Mouse (Mus musculus) right cerebral cortex, adult 2 months (tissue): ENCODE data around the gene Plcb4.
A peak's percentile ranks its signal among the peaks of the same experiment; 100 is the strongest.

Experiments
- DNase-seq, 2 experiments: peaks; one replicate each; pipeline ENCODE4 v3.0.0; 2021 to 2022; ENCODE audit warnings: low spot score in 2 of 2

Gene Plcb4

DNA sequence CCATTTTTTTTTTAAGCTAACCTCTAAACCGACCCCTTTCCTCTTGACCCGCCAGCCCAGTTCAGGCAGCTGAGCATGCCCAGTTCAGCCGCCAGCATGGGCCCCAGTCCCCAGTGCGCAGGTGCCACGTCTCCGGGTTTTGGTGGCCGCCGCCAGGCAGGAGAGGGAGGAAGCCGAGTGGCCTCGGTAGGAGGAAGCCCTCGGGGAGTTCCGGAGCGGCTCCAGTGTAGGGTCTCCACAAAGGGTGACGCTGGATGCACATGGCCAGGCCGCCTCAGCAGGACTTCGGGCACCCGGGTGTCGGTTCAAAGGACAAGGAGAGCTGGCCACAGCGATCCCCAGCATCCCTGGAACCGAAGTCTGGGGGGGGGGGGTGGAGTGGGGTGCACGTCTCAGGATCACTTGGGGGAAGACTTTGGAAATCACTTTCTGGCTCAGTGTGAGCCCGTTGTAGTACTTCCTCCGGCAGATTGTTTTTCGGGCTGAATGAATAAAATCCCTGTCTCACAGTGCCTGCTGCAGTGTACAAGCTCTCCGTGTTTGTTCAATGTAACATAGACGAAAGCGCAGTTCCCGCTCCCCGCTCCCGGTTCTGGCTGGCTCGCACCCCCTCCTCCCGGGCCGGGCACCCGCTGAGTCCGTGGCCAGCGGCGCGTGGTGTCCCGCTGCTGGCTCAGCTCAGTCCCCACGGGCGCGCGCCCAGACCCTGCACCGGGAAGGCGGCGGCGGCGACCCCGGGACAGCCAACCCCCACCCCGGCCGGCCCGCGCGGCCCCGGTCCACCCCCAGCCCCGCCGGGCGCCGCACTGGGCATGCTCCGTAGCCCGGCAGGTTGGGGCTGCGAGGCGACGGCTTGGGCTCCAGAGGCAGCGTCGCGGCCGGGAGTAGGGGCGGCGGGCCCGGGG, at the start of gene Plcb4:
TSS of gene Plcb4 (plus strand) at position 526 of the 905 bp plus-strand sequence.
- DNase-seq, result peak; percentile 78

DNA sequence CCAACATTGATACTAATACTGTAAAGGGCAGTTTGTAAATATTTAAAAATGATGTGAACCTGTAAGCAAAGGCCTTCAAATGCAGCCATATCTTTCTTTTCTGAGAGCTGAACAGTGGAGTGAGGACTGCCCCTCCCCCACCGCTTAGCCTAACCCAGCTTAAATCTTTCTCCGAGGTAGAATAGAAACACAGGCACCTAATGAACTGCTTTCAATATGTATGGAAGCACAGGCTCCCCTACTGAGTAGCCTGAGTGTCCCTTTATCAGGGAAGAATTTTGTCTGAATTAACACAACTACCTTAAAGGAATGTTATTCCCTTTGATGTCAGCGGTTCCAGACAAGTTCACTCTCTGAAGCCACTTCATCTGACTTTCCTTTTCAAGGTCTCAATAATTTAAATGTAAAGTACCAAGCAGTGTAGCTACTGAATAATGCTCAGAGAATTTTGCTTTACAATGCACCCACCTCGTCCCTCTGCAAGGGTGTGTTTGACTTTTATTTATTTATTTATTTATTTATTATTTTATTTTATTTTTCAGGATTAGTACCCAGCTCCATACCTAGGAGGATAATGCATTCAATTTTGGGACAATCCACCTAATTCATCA, 44.1 kb upstream of the Plcb4 start:
- DNase-seq, result no peak

DNA sequence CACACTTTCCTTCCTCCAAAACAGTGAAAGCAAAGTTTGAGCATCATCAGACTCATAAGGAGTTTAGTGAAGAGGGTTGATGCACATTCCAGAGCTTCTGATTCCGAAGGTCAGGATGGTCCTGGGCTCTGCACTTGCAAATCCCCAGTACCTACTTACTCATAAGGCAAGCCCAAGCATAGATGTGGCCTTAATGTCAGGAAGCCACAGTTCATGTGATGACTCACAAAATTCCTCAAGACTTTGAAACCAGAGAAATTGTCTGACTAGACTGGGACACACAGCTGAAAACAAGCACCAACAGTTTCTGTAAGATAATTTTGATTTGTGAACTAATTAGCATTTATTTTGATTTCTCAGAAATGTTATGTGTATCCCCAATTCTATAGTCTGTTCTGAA, 42.7 kb upstream of the Plcb4 start:
- DNase-seq, result no peak

DNA sequence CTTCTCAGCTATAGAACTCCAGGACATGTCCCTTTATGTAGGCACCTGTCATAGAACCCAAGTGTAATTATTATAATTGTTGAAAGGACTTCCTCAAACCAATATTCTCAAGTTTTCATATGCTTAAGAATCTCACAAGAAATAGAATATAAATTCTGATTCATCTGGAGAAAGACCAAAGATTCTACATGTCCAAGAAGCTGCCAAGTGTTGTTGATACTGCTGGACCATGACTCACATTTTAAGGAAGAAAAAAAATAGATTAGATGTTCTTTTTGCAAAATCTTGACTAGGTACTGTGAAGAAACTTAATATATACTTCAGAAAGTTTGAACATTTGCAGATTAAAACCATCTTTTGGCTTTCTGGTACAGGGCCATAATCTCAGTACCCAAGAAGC, 40.3 kb upstream of the Plcb4 start:
- no peak for DNase-seq

DNA sequence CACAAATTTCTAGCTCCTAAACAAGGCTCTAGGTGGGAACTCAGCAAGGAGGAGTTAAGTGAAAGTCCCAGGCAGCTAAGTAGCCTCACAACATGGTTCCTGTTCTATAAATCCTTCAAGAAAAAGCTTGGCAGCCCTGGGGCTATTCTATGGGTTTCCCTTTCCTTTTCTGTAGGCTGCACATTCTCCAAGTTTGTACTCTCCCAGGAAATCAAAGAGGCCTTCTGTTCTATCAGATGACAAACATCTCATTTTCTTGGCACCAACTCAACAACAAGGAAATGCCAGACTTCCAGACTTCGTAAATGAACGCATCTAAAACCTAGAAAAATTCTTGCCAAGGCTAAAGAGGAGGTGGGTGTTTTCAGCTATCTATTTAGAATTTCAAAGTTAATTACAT, 38.9 kb upstream of the Plcb4 start:
- peak; percentile 8 to 9 for DNase-seq

DNA sequence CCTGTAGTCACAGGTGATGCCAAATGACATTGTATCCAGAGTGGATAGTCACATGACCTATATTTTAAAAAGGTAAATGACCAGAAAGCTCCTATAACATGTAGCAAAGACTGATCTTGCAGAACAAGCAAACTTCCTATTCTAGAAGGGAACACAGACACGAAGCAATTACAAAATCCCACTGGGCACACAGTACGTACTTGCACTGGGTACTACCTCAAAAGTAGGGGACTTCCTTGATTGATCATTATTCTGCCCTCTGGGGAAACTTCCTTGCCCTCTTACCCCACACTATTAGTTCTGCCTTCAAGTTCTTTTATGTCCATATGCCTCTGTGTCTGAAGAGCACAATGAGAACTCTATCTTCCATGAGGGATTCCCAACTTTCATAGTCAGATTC, 31.0 kb upstream of the Plcb4 start:
- DNase-seq, result no peak

DNA sequence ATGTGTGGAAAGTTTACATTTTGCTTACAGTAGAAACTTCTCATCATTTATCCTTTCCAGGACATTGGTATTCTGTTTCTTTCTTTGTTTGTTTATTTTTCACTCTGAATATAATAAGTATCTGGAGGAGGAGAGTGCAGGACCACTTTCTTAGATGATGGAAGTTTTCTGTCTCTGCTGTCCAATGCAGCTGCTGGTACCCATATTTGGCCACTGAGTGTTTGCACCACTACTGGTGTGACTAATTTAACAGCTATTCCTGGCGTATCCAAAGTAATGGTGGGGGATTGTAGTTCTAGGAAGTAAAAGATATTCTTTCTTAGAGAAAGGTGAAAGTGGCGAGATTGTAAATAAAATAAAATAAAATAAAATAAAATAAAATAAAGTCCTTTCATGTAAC, 21.6 kb upstream of the Plcb4 start:
- no peak for DNase-seq

DNA sequence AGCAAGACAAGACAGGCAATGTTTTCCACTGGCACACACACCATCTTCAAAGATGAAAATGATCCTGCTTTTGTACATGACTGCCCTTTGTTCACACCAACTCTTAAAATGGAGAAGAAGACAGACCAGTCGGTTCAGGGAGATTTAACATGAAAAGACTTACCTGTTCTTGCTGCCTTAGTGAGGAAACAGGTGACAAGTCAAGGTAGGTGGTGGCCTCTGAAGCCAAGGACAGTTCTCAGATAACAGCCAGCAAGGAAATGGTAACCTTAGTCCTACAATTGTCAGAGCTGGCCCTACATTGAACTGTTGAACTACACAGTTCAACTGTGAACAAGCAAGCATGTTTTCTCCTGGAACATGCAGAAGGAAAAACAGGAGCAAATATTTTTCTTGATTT, 17.8 kb upstream of the Plcb4 start:
- no peak for DNase-seq

DNA sequence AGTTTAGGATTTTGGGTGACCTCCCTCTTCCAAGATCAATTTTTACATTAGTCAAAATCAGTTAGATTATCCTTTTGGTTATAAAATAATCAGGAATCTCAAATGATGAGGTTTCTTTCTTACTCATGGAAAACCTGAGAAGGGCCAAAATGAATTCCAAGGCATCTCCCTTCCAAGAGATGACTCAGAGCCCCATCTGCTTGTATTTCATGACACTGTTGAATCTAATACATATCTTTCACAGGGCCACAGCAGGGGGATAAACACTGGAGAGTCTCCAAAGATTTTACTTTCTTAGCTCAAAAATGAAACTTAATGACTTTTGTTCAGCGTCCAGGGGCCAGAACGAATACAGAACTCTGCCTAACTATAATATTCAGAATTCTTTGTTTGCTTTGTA, 17.2 kb upstream of the Plcb4 start:
- no peak for DNase-seq

DNA sequence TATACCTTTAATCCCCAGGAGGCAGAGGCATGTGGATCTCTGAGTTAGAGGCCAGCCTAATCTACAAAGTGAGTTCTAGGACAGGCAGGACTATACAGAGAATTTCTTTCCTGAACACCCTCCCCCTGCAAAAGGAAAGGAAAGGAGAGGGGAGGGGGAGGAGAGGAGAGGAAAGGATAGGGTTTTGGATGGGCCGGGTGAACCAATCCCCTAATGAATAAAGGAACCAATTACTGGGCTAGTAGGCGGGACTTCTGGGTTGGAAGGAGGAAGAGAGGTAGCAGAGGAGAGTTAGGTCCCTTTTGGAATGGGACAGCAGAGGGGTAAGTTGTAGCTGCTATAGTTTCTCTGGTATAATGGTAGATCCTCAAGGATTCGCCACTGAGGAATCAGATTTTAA, 12.6 kb upstream of the Plcb4 start:
- DNase-seq, result no peak

DNA sequence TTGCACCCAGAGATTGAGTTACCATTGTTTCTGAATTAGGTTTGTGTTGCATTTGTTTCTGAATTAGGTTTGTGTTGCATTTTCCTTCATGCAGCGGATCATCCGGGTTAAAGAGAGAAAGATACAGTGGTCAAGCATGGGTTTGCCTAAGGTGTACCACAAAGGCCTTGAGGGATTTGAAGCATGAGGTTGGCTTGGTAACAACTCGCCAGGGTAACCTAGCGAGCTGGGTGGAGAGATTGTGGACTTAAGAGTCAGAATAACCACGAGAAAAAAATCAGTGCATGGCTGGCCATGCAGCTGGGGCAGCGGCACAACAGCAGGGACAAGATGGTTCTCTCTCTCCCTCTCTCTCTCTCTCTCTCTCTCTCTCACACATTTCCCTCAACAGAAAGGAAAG, 12.2 kb upstream of the Plcb4 start:
- DNase-seq, result no peak

DNA sequence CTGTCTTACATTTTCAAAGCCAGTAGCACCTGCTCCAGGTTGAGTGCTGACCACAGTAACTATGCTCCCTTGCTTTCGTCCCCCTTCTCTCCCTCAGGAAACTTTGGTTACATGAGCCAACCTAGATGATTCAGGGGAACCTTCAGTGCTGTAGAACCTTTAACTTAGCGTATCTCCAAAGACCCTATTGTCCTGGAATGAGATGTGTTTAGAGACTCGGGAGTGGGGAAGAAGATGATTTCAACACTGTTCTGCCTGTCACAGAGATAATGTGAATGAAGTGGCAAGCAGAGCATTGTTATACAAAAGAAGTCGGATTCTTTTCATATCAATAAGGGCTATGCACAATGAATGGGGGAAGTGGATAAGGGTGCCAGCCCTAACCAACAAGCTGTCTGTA, 10.8 kb upstream of the Plcb4 start:
- no peak for DNase-seq

DNA sequence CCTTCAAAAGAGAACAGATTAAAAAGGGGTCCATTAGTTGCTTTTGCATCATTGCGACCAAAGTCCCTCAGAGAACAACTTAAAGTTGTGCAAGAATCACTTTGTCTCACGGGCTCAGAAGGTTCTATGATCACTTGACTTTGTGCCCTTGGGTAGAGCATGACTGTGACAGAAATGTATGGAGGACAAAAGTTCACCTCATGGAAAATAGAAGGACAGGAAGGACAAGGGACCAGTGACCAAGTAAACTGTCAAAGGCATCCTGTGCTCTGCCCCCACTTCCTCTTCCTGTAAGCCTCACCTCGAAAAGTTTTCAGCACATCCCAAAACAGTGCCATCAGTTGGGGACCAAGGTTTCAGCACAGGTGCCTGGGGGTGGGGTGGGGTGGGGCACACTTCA, 7.9 kb upstream of the Plcb4 start:
- no peak for DNase-seq

DNA sequence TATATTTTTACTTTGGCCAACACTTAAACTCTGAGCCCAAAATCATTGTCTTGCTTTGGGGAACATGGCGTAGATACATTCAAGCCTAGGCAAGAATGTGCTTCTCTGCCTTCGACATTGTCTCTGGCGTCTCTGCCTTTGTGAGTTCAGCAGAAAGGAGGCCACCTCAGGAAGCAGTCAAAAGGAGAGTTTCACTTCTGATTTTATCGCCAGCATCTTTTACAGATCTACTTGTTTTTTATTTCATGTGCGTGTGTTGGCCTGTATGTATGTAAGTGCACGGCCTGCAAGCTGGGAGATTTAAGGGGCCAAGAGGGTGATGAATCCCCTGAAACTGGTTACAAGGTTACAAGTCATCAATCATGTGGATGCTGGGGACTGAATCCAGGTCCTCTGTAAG, 6.8 kb upstream of the Plcb4 start:
- no peak for DNase-seq

DNA sequence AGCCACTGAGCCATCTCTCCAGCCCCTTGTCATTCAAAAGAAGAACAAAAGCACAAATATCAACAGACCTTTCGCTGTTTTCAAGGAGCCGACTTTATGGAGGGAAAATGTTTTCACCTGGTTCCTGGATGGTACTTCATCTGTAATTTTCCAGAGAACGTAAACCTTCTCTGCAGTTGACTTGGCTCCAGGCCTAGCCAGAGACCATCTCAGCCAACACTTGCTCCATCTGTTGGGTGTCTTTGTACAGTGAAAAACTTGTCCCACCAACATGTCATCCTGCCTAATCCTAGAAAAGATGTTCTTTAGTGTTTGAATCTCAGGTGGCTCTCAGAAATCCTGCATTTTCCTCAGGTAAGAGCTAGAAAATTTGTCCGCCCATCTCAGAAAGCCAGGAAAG, 6.4 kb upstream of the Plcb4 start:
- DNase-seq, result no peak

DNA sequence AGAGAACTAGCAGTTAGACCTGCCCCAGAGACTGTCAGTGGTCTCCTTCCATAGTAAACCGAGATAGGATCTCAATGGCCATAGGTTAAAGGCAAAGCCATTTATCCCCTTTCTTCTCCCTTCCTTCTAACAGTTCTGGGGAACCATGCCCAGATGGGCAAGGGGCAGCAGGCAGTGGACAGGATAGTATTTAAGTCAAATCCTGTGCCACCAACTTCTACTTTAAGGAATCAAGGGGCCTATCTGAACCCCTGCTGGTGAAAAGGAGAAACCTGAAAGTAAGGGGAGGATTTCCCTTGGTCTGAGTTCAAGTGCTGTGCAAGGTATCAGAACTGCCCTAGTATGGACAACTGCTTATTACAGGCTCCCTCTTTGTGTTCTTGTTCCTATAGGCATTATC, 2.9 kb upstream of the Plcb4 start:
- DNase-seq, result no peak

DNA sequence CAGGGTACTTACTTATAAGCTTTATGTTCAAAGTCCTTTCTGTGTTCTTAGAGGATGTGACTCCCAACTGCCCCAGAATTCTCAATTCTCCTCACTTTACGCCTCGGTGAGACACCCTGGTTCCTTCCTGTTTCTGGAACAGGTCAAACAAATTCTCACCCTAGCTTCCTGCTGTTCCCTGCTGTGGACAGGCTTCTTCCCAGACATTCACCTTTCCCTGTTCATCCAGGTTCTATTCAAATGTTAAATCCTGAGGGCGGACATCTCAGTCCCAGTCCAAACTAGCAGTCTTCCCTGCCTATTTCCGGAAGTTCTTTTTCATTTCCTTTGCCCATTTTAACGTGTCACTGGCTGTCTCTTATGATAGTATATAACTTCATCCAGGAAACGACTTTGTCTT, 2.2 kb upstream of the Plcb4 start:
- no peak for DNase-seq

DNA sequence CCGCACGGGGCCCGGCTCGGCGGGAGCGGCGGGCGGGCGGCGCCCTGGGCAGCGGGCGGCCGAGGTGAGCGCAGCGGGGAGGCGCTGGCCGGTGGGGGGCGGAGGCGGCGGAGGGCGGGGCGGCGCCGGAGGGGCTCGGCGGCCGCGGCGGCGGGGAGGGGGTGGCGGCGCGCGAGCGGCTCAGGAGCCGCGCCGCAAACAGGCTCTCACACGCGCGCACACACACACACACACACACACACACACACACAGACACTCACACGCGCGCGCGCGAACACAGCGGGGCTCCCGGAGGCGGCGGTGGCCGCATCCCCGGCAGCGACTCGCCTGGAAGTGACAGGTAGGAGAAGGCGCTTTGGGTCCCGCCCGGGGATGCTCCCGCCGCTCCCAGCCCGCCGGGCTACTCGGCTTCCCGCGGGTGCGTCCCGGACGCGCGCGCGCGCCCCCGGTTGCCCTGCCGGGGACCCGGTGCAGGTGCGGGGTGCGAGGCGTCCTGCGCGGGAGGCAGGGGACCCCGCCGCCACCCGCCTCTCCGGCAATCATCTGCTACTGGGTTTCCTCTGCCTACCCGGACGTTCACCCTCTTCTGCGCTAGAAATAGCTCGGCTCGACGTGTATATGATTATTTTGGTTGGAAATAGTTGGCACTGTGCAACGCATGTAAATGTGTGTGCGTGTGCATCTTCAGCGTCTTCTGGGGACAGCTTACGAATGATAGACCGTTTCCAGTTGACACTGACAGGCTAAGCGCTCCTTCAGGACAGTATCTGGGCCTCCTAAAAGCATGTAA, 775 bp downstream of the Plcb4 start:
- DNase-seq, result peak; percentile 22 to 58

DNA sequence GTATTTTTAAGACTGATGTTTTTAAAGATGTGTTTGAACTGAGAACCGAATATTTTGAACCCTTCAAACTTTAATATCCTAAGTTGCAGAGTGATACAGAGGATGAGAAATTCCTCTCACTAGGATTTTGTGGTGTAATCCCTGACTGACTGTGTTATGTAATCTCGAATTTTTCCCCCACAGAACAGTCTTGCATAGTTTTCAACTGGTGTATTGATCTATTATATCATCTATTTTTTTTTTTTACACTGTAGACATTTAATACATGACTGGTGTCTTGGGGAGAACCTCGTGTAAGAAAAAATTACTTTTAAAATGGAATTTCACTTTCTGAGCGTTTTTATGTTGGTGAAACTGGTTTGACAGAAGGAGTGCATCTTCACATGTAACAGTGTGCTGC, 2.0 kb downstream of the Plcb4 start:
- DNase-seq, result no peak

DNA sequence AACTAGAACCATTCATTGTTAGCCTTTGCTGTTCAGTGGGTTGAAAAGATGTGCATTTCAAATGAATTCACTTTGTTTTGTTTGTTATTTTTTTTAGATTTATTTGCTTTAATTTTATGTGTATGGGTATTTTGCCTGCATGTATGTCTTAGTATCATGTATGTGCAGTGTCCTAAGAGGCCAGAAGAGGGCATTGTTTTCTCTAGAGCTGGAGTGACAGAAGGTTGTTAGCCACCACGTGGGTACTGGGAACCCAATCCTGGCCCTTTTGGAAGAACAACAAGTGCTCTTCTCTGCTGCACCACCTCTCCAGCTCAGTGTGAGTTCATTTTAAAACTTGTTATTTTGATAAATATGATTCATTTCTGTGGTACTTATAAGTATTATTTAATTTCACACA, 5.0 kb downstream of the Plcb4 start:
- no peak for DNase-seq

DNA sequence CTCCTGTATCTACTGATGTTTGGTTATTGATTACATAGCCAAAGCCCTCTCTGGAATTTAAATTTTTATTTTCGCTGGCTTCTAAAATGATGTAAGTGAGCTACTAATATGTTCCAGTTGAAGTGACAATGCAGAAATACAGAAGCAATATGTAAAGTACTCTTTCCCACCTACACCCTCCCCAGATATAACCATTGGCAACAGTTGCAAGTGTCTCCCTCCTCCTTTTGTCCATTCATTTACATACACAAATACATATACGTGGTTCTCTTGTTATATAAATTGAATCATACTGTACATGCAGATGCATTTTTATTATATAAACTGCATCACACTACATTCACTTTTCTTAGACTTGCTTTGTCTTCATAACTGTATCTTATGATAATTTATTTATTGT, 8.7 kb downstream of the Plcb4 start:
- no peak for DNase-seq

DNA sequence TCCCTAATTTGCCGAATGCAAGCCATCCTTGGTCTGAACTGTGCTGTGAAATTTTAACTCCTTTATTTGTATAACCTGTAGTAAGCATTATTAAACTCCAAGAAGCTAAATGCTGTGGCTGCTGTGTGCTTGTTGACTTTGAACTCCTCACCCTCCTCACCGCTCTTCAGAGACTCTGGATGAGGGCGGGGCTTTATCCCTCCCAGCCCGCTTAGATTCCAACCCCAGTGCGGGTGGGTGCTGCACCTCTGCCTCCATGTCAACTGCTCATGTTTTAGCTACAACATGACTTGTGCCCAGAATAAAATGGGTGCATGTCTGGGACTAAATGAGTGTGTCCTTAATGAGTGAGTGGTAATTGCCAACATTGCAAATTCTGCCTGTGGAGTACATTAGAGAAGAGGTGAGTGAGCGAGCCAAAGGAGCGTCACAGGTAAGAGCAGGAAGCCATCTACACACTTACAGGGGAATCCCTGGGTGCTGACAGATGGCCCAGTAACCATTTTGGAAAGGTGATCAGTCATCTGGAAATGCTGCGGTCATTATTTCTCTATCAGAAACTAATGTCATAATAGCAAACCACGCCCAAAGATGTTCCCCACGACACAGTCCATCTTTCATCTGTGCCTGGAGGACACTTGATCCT, 13.8 kb downstream of the Plcb4 start:
- no peak for DNase-seq
